Mouse (Mus musculus) adrenal gland, adult 18-20 months (tissue): ENCODE data around the gene A830018L16Rik. TPM values are rescaled to one million over a fixed set of nuclear protein-coding genes. Genes with fewer than 3 reads are reported as not detected.
"Not testable (repeated sequence)": the region's sequence is repeated elsewhere in the genome, so short reads cannot be mapped to it uniquely, and the experiment has no call there.

Experiments
- DNase-seq, 2 experiments: peaks; one replicate each; pipeline ENCODE4 v3.0.0; 2021 to 2022; ENCODE audit warnings: low spot score in 2 of 2
- total RNA-seq, 2 experiments: library from RNA; stranded (reverse); gene quantifications; 1 replicate in 1 of 2; 2 replicates in 1 of 2; pipeline ENCODE4 v1.2.3; 2021

Gene A830018L16Rik
- total RNA-seq, 2 experiments from 2014 or later: 1.9 to 2.2 TPM

DNA sequence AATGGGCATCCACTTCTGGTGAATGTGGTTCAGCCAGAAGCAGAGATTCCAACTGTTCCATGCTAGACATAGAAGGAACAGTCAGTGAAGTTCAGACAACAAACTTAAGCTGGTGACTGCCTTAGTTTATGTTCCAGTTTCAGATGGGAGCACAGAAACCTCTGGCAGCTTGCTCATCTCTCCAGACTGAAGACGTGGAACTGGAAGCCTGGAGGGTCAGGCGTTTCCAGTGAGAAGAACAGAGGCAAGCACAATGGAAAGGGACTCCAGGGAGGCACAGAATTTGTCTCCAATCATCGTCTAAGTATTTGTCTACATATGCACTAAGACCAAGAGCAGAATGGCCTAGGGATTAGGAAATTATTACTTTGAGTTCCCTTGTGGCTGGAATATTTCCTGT is 576.1 kb downstream of the A830018L16Rik start:
- DNase-seq: no peak

DNA sequence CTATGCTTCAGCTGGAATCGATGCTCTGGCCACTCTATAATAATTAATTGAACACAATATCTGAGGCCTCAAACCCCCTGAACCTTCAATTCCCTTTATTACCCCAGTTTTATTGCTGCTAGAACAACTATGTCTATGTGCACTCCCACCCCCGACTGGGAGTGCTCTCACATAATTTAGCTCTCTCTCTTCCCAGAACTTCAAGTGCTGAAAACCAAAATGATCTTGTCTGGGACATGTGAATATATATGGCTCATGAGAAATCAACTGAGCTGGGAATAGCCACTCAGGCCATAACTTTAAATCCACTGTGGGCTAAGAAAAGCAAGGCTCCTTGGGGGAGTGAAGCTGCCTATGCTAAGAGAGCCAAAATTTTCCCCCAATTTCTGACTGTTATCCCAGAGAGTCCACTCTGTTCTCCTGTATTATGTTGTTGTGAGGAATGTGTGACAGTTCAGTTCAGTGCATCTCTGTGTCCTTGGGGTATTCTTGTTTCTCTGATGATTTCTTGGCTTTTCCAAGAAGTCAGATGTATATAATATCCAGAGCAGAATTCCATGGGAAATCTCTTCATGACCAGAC is 582.5 kb downstream of the A830018L16Rik start:
- no peak for DNase-seq

DNA sequence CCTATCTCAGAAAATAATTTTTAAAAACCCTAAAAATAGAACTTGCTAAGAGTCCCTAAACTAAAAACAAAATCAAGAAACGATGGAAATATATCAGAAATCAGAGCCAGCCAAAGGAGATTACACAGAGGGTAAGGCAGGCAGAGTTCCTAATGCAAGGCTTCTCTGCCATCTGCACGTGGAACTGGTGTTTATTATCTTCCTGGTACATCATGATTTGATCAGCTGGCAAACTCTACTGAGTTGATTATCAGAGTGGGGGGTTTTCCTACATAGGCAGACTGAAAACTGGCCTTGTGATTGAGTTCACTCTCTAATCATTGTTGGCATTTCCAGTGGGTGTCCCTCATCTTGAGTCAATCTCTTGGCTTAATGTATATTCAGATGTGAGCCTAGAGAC is 583.7 kb downstream of the A830018L16Rik start:
- no peak for DNase-seq

DNA sequence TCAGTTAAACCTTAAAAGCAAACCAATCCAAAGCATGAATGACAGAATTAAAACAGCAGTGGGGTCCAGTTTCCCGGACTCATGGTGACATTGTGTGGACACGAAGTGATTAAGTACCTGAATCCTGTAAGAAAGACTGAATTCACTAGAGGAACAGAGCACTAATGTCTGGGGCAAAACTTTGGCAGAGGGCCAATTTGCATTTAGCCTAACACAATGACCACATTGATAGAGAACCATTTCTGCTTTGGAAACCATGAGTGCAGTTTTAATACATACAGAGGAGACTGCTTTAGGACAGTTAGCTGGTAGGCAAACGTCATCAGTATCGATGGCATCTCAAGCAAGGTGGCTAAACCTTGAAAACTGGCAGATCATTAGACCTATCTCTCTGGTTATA is 586.7 kb downstream of the A830018L16Rik start:
- no peak for DNase-seq

DNA sequence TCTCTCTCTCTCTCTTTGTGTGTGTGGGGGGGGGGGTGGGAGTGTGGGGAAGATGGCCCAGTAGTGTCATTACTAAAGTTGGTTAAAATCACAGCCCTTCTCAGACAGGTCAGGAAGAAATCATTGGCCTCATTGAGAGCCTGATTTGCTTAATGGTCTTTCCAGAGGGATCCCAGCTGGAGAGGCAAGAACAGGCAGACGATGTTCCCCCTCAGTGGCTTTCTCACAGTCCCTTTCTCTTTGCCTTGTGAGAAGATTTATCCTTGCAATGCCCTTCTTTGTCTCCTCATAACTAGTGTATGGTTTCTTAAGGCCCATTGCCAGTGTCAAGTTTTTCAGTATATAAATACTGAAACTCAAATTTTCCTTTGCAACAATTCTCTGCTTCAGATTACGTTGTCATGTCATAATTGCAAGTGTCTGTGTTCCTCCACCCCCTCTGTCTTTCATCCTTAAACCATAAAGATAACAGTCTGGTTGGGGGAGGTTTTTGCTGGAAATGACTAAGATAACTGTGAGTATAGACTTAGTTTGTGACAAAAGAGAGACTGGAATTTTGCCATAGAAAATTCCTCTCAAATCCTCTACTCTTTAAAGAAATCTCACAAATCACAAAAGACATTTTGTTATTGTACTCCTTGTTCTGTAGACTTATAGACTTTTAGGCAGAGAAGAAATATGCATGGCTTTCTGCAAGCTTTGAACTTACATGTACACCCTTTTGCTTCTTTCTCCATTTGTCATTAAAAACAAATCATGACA is 595.1 kb downstream of the A830018L16Rik start:
- DNase-seq: no peak

DNA sequence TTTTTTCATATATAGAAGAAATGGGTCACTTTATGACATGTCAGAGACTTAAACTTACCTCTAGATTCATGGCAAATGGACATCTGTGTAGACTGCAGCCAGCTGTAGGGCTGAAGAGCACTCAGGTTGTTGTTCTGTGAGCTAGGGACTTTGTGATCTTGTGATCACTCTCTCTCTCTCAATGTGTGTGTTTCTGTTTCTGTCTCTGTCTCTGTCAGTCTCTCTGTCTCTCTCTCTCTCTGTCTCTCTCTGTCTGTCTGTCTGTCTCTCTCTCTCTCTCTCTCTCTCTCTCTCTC is 595.6 kb downstream of the A830018L16Rik start:
- no peak for DNase-seq

DNA sequence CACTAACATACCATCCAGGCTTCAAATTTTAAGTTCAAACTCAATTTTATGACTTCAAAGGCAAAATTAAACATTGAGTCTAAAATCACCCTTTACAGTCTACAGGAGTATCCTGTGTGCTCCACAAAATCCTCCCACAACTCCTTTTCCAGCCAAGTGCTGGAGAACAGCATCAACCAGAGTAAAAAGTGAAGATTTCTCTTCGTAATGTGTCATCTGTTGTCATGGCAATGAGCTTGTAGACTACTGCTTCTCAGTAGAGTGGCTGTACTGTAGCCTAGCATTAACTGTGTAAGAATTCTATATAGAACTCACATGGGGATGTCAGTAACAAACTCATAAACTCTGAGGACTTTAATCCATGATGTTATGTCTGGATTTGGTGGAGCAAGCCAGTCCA is 596.7 kb downstream of the A830018L16Rik start:
- no peak for DNase-seq

DNA sequence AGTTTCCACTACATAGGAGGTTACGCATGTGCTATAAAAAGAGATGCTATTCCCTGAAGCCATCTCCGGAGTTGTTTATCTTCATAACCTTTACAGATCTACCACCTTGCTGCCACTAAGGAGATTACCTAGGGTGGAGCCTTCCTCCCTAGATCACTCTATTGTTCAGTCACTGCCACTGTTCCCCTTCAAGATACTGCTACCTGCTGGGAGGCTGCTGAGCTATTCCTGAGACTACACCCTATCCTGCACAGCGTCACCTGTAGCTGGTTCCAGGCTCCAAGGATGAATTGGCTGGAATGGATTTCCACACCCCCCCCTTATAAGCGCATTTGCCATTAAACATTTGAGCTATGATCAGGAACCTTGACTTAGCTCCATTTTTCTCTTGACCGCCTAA is 606.7 kb downstream of the A830018L16Rik start:
- DNase-seq: not testable (repeated sequence)
